Mouse (Mus musculus) neural tube, embryonic 12.5 days (tissue): Measurements from ENCODE around the gene Lmx1b. TPM values are rescaled to one million over a fixed set of nuclear protein-coding genes. Genes with fewer than 3 reads are reported as not detected.

Source experiments
- ATAC-seq: fragments of 200-750 bp; cut with Nextera tagmentation; 2 replicates; pipeline ENCODE4 v1.8.0; 2017; ENCODE audit warnings: low read depth, mild to moderate bottlenecking, moderate TSS enrichment, moderate library complexity; ENCODE audit not compliant: low FRiP score
- H3K27ac ChIP-seq: fragments of 300-500 bp; sonication (generic); 2 replicates; pipeline ENCODE4 v1.5.1; 2016
- H3K27me3 ChIP-seq: fragments of 300-500 bp; sonication (generic); replicated peaks from 2 replicates; pipeline ENCODE4 v1.6.1; 2016; ENCODE audit warnings: mild to moderate bottlenecking
- H3K36me3 ChIP-seq: fragments of 300-500 bp; sonication (generic); 2 replicates; pipeline ENCODE4 v1.6.1; 2016; ENCODE audit warnings: mild to moderate bottlenecking
- H3K4me1 ChIP-seq: fragments of 300-500 bp; sonication (generic); 2 replicates; pipeline ENCODE4 v1.6.1; 2016
- H3K4me2 ChIP-seq: fragments of 300-500 bp; sonication (generic); replicated peaks from 2 replicates; pipeline ENCODE4 v1.6.1; 2016; ENCODE audit warnings: mild to moderate bottlenecking
- H3K4me3 ChIP-seq: fragments of 300-500 bp; sonication (generic); 2 replicates; pipeline ENCODE4 v1.5.1; 2016
- H3K9ac ChIP-seq: fragments of 300-500 bp; sonication (generic); 2 replicates; pipeline ENCODE4 v1.6.1; 2016; ENCODE audit warnings: mild to moderate bottlenecking
- H3K9me3 ChIP-seq: fragments of 300-500 bp; sonication (generic); 2 replicates; pipeline ENCODE4 v1.6.1; 2016; ENCODE audit warnings: mild to moderate bottlenecking
- WGBS: fragments of 180-500 bp; shearing (Covaris S2); methylation state at CpG from one replicate; pipeline ENCODE4 v1.1.7; 2016; 5-methylcytosine and 5-hydroxymethylcytosine counted together
- polyA plus RNA-seq: library from polyadenylated mRNA; unstranded; fragments of >200 nt; fragmentation: Nextera tagmentation; extraction: Ambion mirVana; gene quantifications from 2 replicates; pipeline ENCODE4 v1.2.1, GENCODE M21; 2016

Lmx1b gene
- polyA plus RNA-seq, 1 experiment from 2014 or later = 4.6 TPM

GRCm38 (mm10) chr2:33664661-33665060 is 24.4 kb upstream of the Lmx1b start:
- ATAC-seq = no peak
- no peaks in the 10 kb centered on the region for H3K9me3 ChIP-seq
- H3K27ac ChIP-seq = no peak overlapping the region
- 82% methylated on average over 4 of the region's 4 CpGs for WGBS
- H3K4me1 ChIP-seq = peaks cover 10% of the 10 kb centered on the region
- H3K36me3 ChIP-seq = no peaks in the 10 kb centered on the region
- no peak overlapping the region for H3K4me3 ChIP-seq
- no peak overlapping the region for H3K9ac ChIP-seq
- H3K4me2 ChIP-seq = no peak overlapping the region
- no peaks in the 10 kb centered on the region for H3K27me3 ChIP-seq

GRCm38 (mm10) chr2:33659288-33659629 is 18.9 kb upstream of the Lmx1b start:
- Histone ChIP-seq H3K9me3 (no peaks in the 10 kb centered on the region), H3K9ac (no peak overlapping the region), H3K27me3 (no peaks in the 10 kb centered on the region), H3K4me2 (peak overlapping the region; percentile 47), H3K4me3 (no peak overlapping the region), H3K36me3 (no peaks in the 10 kb centered on the region), H3K27ac (no peak overlapping the region), H3K4me1 (peaks cover 5% of the 10 kb centered on the region; the same call in 1 of the 2 replicates)
- WGBS = 5% methylated on average over 7 of the region's 7 CpGs
- no peak for ATAC-seq

DNA sequence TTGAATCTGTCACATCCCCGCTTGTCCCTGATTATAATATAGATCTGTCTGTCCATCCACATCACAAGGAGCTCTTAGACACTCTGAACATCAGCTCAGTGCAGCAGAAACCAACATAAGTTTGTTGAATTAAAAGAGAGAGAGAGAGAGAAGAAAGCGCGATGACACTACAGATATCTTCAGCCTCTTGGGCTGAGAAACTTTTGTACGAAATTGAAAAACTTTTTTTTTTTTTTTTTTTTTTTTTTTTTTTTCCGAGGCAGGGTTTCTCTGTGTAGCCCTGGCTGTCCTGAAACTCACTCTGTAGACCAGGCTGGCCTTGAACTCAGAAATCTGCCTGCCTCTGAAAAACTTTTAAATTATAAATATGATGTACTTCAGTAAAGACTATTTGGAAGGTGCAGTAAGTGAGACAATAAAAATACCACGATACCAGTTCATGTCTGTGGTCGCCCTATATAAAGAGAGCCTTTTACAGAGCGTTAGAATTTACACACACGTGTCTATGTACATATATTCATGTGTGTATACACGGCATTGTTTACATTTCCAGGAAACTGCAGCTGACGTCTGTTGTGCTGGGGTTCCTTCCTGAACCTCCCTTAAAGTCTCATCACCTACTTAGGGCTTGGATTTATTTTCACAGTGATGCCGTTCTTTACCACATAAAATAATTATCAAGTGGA is 18.4 kb upstream of the Lmx1b start:
- Histone ChIP-seq H3K9me3 (no peaks in the 10 kb centered on the region), H3K4me3 (no peak overlapping the region), H3K4me2 (peak overlapping the region; percentile 47), H3K4me1 (peaks cover 5% of the 10 kb centered on the region; the same call in 1 of the 2 replicates), H3K27ac (no peak overlapping the region), H3K9ac (no peak overlapping the region), H3K36me3 (no peaks in the 10 kb centered on the region), H3K27me3 (no peaks in the 10 kb centered on the region)
- WGBS = 49% methylated on average over 12 of the region's 12 CpGs
- no peak for ATAC-seq

DNA sequence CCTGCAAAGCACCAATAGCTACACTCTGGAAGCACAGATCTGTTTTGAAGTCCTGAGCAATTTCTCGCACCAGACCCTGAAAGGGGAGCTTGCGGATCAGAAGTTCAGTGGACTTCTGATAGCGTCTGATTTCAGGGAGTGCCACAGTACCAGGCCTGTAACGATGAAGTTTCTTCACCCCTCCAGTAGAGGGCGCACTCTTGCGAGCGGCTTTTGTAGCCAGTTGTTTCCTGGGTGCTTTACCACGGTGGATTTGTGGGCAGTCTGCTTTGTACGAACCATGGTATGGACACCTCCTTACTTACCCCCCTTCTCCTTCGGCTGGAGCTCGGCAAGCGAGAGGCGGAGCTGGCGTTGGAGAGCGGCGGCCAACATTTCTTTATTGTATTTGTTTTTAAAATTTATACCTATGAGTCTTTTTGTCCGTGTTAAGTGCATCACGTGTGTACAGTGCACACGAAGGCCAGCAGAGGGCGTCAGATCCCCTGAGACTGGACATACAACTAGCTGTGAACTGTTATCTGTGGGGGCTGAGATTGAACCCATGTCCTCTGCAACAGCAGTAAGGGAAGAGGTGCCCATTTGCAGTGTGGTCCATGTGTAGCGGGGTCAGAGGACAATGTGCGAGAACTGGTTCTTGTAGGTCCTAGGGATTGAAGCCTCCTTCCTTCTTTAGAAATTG is 12.3 kb upstream of the Lmx1b start:
- WGBS = 79% methylated on average over 22 of the region's 22 CpGs
- no peak overlapping the region for H3K9ac ChIP-seq
- no peak for ATAC-seq

DNA sequence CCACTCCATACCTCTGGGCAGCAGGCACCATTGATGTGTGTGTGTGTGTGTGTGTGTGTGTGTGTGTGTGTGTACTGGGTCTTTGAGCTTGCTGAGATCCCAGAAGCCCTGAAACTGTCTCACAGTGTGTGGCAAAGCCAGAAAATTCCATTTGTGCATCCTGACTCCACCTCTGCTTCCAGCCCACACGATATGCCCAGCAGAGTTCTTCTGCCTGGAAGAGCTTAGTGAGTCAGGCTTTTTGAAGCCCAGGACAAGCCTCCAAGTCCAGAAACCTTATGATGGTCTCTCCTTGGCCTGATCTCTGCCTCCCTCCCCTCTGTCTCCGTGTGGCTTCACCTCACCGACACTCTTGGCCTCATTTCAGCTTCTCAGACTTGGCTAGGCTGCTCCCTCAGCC is 9.1 kb upstream of the Lmx1b start:
- H3K4me3 ChIP-seq = no peak overlapping the region
- 62% methylated on average over 3 of the region's 3 CpGs for WGBS
- H3K9me3 ChIP-seq = no peaks in the 10 kb centered on the region
- H3K27ac ChIP-seq = no peak overlapping the region
- H3K9ac ChIP-seq = no peak overlapping the region
- peaks cover 10% of the 10 kb centered on the region for H3K4me1 ChIP-seq
- H3K27me3 ChIP-seq = peaks cover 53% of the 10 kb centered on the region
- ATAC-seq = no peak
- no peaks in the 10 kb centered on the region for H3K36me3 ChIP-seq
- H3K4me2 ChIP-seq = no peak overlapping the region

More for the DNA sequence above, 12.3 kb upstream of the Lmx1b start:
- H3K36me3 ChIP-seq = no peaks in the 10 kb centered on the region
- H3K27me3 ChIP-seq = peaks cover 20% of the 10 kb centered on the region
- H3K27ac ChIP-seq = no peak overlapping the region
- H3K4me2 ChIP-seq = no peak overlapping the region
- peaks cover 10% of the 10 kb centered on the region for H3K4me1 ChIP-seq
- H3K4me3 ChIP-seq = no peak overlapping the region
- no peaks in the 10 kb centered on the region for H3K9me3 ChIP-seq

- Histone ChIP-seq H3K36me3 (no peaks in the 10 kb centered on the region), H3K27me3 (peaks cover 58% of the 10 kb centered on the region), H3K9me3 (no peaks in the 10 kb centered on the region), H3K4me3 (no peak overlapping the region), H3K27ac (no peak overlapping the region), H3K4me1 (peaks cover 10% of the 10 kb centered on the region), H3K4me2 (no peak overlapping the region), H3K9ac (no peak overlapping the region)
- no peak for ATAC-seq
- 29% methylated on average over 4 of the region's 4 CpGs for WGBS
Measured at GRCm38 (mm10) chr2:33648894-33649293, 8.6 kb upstream of the Lmx1b start.

DNA sequence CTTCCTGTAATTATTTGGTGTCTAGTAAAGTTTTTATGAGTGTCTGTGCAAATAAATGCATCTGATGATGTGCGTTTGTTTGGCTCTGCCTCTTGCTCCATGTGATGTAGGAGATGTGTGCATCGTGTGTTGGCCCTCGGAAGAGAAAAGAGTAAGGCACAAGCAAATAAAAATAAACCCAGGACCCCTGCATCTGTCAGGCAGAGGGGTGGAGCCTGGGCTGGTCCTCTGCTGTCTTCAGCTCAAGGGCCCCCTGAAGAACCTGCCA is 5.9 kb upstream of the Lmx1b start:
- Histone ChIP-seq H3K4me1 (peaks cover 19% of the 10 kb centered on the region), H3K9me3 (no peaks in the 10 kb centered on the region), H3K4me3 (peak overlapping the region; percentile 0; the same call in 1 of the 2 replicates), H3K27me3 (peaks cover 85% of the 10 kb centered on the region), H3K36me3 (no peaks in the 10 kb centered on the region), H3K4me2 (peak overlapping the region; percentile 60), H3K27ac (no peak overlapping the region), H3K9ac (no peak overlapping the region)
- 1% methylated on average over 3 of the region's 3 CpGs for WGBS
- no peak for ATAC-seq

DNA sequence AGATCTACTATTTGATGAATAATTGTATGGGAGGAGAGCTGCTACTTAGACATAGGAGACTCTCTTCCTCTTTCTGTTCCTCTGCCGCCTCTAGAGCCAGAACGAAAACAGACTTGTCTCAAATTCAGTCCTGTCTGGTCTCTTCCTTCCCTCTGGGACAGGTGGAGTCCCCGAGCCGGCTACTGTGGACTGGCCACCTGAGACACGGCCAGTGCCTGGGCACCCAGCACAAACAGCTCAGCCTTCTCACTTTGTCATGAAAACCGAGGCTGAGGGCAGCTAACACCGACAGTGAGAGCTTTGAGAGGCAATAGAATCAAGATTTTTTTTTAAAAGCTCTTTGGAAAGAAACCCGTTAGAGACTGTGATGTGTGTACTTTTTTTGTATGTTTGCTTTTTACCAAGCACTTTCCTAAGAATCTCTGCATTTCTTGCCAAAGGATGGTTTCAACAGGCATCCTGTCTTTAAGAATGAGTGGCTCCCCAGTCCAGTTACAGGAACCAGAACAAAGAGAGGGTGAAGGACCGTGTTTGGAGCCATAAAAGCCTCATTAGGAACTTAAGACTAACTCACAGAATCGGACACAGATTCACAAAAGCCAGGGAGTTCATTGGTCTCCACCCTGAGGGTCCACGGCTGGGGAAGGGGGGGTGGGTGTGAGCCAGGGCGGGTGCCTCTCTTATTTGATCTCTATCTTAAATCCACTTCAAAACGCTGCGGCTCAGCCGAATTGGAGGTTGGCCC is 5.4 kb upstream of the Lmx1b start:
- H3K4me1 ChIP-seq = peaks cover 23% of the 10 kb centered on the region
- no peaks in the 10 kb centered on the region for H3K9me3 ChIP-seq
- no peak overlapping the region for H3K27ac ChIP-seq
- no peak for ATAC-seq
- no peak overlapping the region for H3K9ac ChIP-seq
- H3K36me3 ChIP-seq = no peaks in the 10 kb centered on the region
- peak overlapping the region; percentile 0; the same call in 1 of the 2 replicates for H3K4me3 ChIP-seq
- 2% methylated on average over 15 of the region's 15 CpGs for WGBS
- peaks cover 90% of the 10 kb centered on the region for H3K27me3 ChIP-seq
- H3K4me2 ChIP-seq = peak overlapping the region; percentile 60

DNA sequence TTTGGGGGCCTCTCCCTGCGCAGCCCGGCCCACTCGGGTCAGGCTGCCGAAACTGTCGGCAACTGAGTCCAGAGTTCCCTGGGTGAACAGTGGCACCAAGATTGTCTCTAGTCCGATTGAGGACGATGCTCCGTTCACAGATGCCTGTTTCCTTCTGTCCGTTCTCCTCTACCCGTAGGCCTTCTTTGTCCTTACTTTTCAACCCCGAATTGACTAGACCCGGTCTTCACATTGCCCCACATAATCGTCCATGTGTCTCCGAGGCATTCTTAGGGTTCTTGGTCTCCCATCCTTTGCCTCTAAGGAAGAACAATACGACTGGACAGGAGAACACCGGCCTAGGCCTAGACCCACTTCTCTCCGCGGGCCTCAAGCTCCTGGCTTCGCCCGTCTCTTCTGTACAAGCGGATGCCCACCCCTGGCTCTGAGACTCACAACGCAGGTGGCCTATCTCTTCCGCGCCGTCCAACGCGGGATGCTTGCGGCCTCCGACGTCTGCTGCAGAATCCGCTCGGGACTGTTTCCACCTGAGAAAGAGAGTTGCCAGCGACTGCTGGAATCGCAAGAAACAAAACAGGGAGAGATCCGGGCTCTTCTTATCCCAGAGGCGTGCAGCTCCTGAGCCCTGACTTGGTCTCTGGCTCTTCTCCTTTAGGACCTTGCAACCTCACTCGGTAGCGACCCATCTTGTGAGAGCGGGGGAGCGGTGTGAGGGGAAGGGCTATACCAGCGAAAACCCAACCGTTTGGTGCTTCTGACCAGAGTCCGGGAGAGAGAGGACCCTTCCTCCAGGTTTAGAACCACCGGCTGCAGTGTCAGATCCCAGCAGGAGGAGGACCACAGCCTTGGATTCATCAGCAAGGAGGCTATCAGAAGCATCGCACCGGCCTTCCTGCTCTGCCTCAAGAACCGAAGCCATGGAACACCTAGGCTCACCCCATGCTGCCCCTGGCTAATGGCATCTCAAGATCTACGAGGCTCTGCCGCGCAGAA is 3.7 kb upstream of the Lmx1b start:
- H3K9me3 ChIP-seq = no peaks in the 10 kb centered on the region
- H3K9ac ChIP-seq = 0 out of 2 replicates have a peak overlapping the region, but pooled peaks have one; percentile 17
- WGBS = 5% methylated on average over 50 of the region's 50 CpGs
- H3K4me1 ChIP-seq = peaks cover 20% of the 10 kb centered on the region
- no peak for ATAC-seq
- no peak overlapping the region for H3K27ac ChIP-seq
- H3K36me3 ChIP-seq = no peaks in the 10 kb centered on the region
- H3K4me3 ChIP-seq = peak overlapping the region; percentile 27
- H3K27me3 ChIP-seq = peaks cover 99% of the 10 kb centered on the region
- H3K4me2 ChIP-seq = peak overlapping the region; percentile 60

- no peak; the same call in 1 of the 2 replicates for ATAC-seq
- H3K27ac ChIP-seq = no peak overlapping the region
- H3K4me3 ChIP-seq = peak overlapping the region; percentile 46
- H3K4me1 ChIP-seq = peaks cover 18% of the 10 kb centered on the region
- H3K4me2 ChIP-seq = peak overlapping the region; percentile 60
- H3K36me3 ChIP-seq = no peaks in the 10 kb centered on the region
- no peaks in the 10 kb centered on the region for H3K9me3 ChIP-seq
- peak overlapping the region; percentile 53 for H3K9ac ChIP-seq
- 2% methylated on average over 42 of the region's 42 CpGs for WGBS
- H3K27me3 ChIP-seq = peaks cover 99% of the 10 kb centered on the region
Measured at GRCm38 (mm10) chr2:33642650-33643458, 2.5 kb upstream of the Lmx1b start.
